Mouse (Mus musculus) neural tube, embryonic 12.5 days (tissue): Measurements from ENCODE around the gene D630003M21Rik. TPM values are rescaled to one million over a fixed set of nuclear protein-coding genes. Genes with fewer than 3 reads are reported as not detected.

Experiments
- ATAC-seq: fragments of 200-750 bp; cut with Nextera tagmentation; 2 replicates; pipeline ENCODE4 v1.8.0; 2017; ENCODE audit warnings: low read depth, mild to moderate bottlenecking, moderate TSS enrichment, moderate library complexity; ENCODE audit not compliant: low FRiP score
- H3K27ac ChIP-seq: fragments of 300-500 bp; sonication (generic); 2 replicates; pipeline ENCODE4 v1.5.1; 2016
- H3K27me3 ChIP-seq: fragments of 300-500 bp; sonication (generic); replicated peaks from 2 replicates; pipeline ENCODE4 v1.6.1; 2016; ENCODE audit warnings: mild to moderate bottlenecking
- H3K36me3 ChIP-seq: fragments of 300-500 bp; sonication (generic); 2 replicates; pipeline ENCODE4 v1.6.1; 2016; ENCODE audit warnings: mild to moderate bottlenecking
- H3K4me1 ChIP-seq: fragments of 300-500 bp; sonication (generic); 2 replicates; pipeline ENCODE4 v1.6.1; 2016
- H3K4me2 ChIP-seq: fragments of 300-500 bp; sonication (generic); replicated peaks from 2 replicates; pipeline ENCODE4 v1.6.1; 2016; ENCODE audit warnings: mild to moderate bottlenecking
- H3K4me3 ChIP-seq: fragments of 300-500 bp; sonication (generic); 2 replicates; pipeline ENCODE4 v1.5.1; 2016
- H3K9ac ChIP-seq: fragments of 300-500 bp; sonication (generic); 2 replicates; pipeline ENCODE4 v1.6.1; 2016; ENCODE audit warnings: mild to moderate bottlenecking
- H3K9me3 ChIP-seq: fragments of 300-500 bp; sonication (generic); 2 replicates; pipeline ENCODE4 v1.6.1; 2016; ENCODE audit warnings: mild to moderate bottlenecking
- WGBS: fragments of 180-500 bp; shearing (Covaris S2); methylation state at CpG from one replicate; pipeline ENCODE4 v1.1.7; 2016; 5-methylcytosine and 5-hydroxymethylcytosine counted together
- polyA plus RNA-seq: library from polyadenylated mRNA; unstranded; fragments of >200 nt; fragmentation: Nextera tagmentation; extraction: Ambion mirVana; gene quantifications from 2 replicates; pipeline ENCODE4 v1.2.1, GENCODE M21; 2016

Gene D630003M21Rik
- polyA plus RNA-seq, 1 experiment from 2014 or later = 5.0 TPM

- no peak for ATAC-seq
- Histone ChIP-seq H3K4me2 (no peak overlapping the region), H3K9me3 (no peaks in the 10 kb centered on the region), H3K4me3 (no peak overlapping the region), H3K27me3 (no peaks in the 10 kb centered on the region), H3K27ac (no peak overlapping the region), H3K36me3 (no peaks in the 10 kb centered on the region), H3K9ac (no peak overlapping the region), H3K4me1 (peaks cover 16% of the 10 kb centered on the region)
- WGBS = 71% methylated on average over 11 of the region's 11 CpGs
These were observed 42.7 kb downstream of the D630003M21Rik start for GRCm38 (mm10) chr2:158186206-158186871.

- H3K4me1 ChIP-seq = peaks cover 27% of the 10 kb centered on the region
- ATAC-seq = no peak
- no peak overlapping the region for H3K9ac ChIP-seq
- 87% methylated on average over 8 of the region's 8 CpGs for WGBS
- H3K36me3 ChIP-seq = no peaks in the 10 kb centered on the region
- no peak overlapping the region for H3K4me3 ChIP-seq
- H3K27me3 ChIP-seq = no peaks in the 10 kb centered on the region
- no peak overlapping the region for H3K27ac ChIP-seq
- H3K9me3 ChIP-seq = no peaks in the 10 kb centered on the region
- H3K4me2 ChIP-seq = no peak overlapping the region
These were observed 45.8 kb downstream of the D630003M21Rik start for GRCm38 (mm10) chr2:158183266-158183665.

- Histone ChIP-seq H3K27ac (peak overlapping the region; percentile 6; the same call in 1 of the 2 replicates), H3K4me2 (0 out of 2 replicates have a peak overlapping the region, but pooled peaks have one; percentile 4)
These were observed 47.1 kb downstream of the D630003M21Rik start for GRCm38 (mm10) chr2:158181932-158182331.

GRCm38 (mm10) chr2:158180797-158181196 is 48.2 kb downstream of the D630003M21Rik start:
- Histone ChIP-seq H3K9me3 (no peaks in the 10 kb centered on the region), H3K4me2 (no peak overlapping the region), H3K27me3 (no peaks in the 10 kb centered on the region), H3K27ac (no peak overlapping the region), H3K36me3 (no peaks in the 10 kb centered on the region), H3K4me3 (no peak overlapping the region), H3K9ac (no peak overlapping the region), H3K4me1 (peaks cover 34% of the 10 kb centered on the region)
- WGBS = 46% methylated on average over 9 of the region's 9 CpGs
- no peak for ATAC-seq

More at GRCm38 (mm10) chr2:158181932-158182331, 47.1 kb downstream of the D630003M21Rik start:
- H3K9me3 ChIP-seq = no peaks in the 10 kb centered on the region
- whole genome bisulfite sequencing = 42% methylated on average over 6 of the region's 6 CpGs
- peaks cover 34% of the 10 kb centered on the region for H3K4me1 ChIP-seq
- ATAC-seq = no peak
- no peak overlapping the region for H3K4me3 ChIP-seq
- H3K9ac ChIP-seq = no peak overlapping the region
- H3K27me3 ChIP-seq = no peaks in the 10 kb centered on the region
- no peaks in the 10 kb centered on the region for H3K36me3 ChIP-seq

- Histone ChIP-seq H3K4me1 (peaks cover 34% of the 10 kb centered on the region), H3K4me3 (peak overlapping the region; percentile 20; the same call in 1 of the 2 replicates), H3K9ac (0 out of 2 replicates have a peak overlapping the region, but pooled peaks have one; percentile 31), H3K9me3 (no peaks in the 10 kb centered on the region), H3K4me2 (peak overlapping the region; percentile 54), H3K27ac (no peak overlapping the region), H3K36me3 (no peaks in the 10 kb centered on the region), H3K27me3 (no peaks in the 10 kb centered on the region)
- ATAC-seq = no peak; the same call in 1 of the 2 replicates
- WGBS = 19% methylated on average over 18 of the region's 18 CpGs
These were observed 49.5 kb downstream of the D630003M21Rik start for GRCm38 (mm10) chr2:158179370-158180111.

- 0 out of 2 replicates have a peak overlapping the region, but pooled peaks have one; percentile 31 for H3K9ac ChIP-seq
- WGBS = 11% methylated on average over 19 of the region's 19 CpGs
These were observed 50.2 kb downstream of the D630003M21Rik start for GRCm38 (mm10) chr2:158178696-158179369.

GRCm38 (mm10) chr2:158178139-158178538 is 50.9 kb downstream of the D630003M21Rik start:
- 77% methylated on average over 4 of the region's 4 CpGs for WGBS
- Histone ChIP-seq H3K4me2 (no peak overlapping the region), H3K9ac (no peak overlapping the region), H3K36me3 (no peaks in the 10 kb centered on the region), H3K27ac (no peak overlapping the region), H3K9me3 (no peaks in the 10 kb centered on the region), H3K4me1 (peaks cover 34% of the 10 kb centered on the region), H3K27me3 (no peaks in the 10 kb centered on the region), H3K4me3 (no peak overlapping the region)
- ATAC-seq = no peak

More at GRCm38 (mm10) chr2:158178696-158179369, 50.2 kb downstream of the D630003M21Rik start:
- Histone ChIP-seq H3K4me1 (peaks cover 34% of the 10 kb centered on the region), H3K4me3 (peak overlapping the region; percentile 20; the same call in 1 of the 2 replicates), H3K36me3 (no peaks in the 10 kb centered on the region), H3K9me3 (no peaks in the 10 kb centered on the region), H3K27me3 (no peaks in the 10 kb centered on the region), H3K4me2 (peak overlapping the region; percentile 54), H3K27ac (no peak overlapping the region)
- ATAC-seq = peak; percentile 70; the same call in 1 of the 2 replicates

- ATAC-seq = no peak
- no peaks in the 10 kb centered on the region for H3K36me3 ChIP-seq
- no peak overlapping the region for H3K27ac ChIP-seq
- no peaks in the 10 kb centered on the region for H3K27me3 ChIP-seq
- H3K9ac ChIP-seq = no peak overlapping the region
- WGBS = 34% methylated on average over 3 of the region's 3 CpGs
- no peak overlapping the region for H3K4me3 ChIP-seq
- no peak overlapping the region for H3K4me2 ChIP-seq
- peaks cover 34% of the 10 kb centered on the region for H3K4me1 ChIP-seq
- H3K9me3 ChIP-seq = no peaks in the 10 kb centered on the region
These were observed 51.4 kb downstream of the D630003M21Rik start for GRCm38 (mm10) chr2:158177574-158177973.

GRCm38 (mm10) chr2:158176763-158177162 is 52.3 kb downstream of the D630003M21Rik start:
- Histone ChIP-seq H3K27ac (no peak overlapping the region), H3K36me3 (no peaks in the 10 kb centered on the region), H3K27me3 (no peaks in the 10 kb centered on the region), H3K4me1 (peaks cover 28% of the 10 kb centered on the region), H3K4me3 (no peak overlapping the region), H3K9me3 (no peaks in the 10 kb centered on the region), H3K4me2 (no peak overlapping the region), H3K9ac (no peak overlapping the region)
- 93% methylated on average over 9 of the region's 9 CpGs for WGBS
- no peak for ATAC-seq

GRCm38 (mm10) chr2:158175433-158175832 is 53.6 kb downstream of the D630003M21Rik start:
- H3K4me1 ChIP-seq = peaks cover 24% of the 10 kb centered on the region
- H3K9ac ChIP-seq = no peak overlapping the region
- H3K27ac ChIP-seq = no peak overlapping the region
- WGBS = 89% methylated on average over 3 of the region's 3 CpGs
- H3K4me2 ChIP-seq = no peak overlapping the region
- H3K4me3 ChIP-seq = no peak overlapping the region
- H3K9me3 ChIP-seq = no peaks in the 10 kb centered on the region
- H3K27me3 ChIP-seq = no peaks in the 10 kb centered on the region
- ATAC-seq = no peak
- H3K36me3 ChIP-seq = no peaks in the 10 kb centered on the region

- Histone ChIP-seq H3K36me3 (no peaks in the 10 kb centered on the region), H3K4me3 (no peak overlapping the region), H3K9ac (no peak overlapping the region), H3K4me2 (no peak overlapping the region), H3K4me1 (peaks cover 24% of the 10 kb centered on the region), H3K9me3 (no peaks in the 10 kb centered on the region), H3K27me3 (no peaks in the 10 kb centered on the region), H3K27ac (no peak overlapping the region)
- no peak for ATAC-seq
- WGBS = 91% methylated on average over 15 of the region's 15 CpGs
These were observed 54.1 kb downstream of the D630003M21Rik start for GRCm38 (mm10) chr2:158174958-158175357.

- H3K9ac ChIP-seq = no peak overlapping the region
- H3K27me3 ChIP-seq = no peaks in the 10 kb centered on the region
- H3K27ac ChIP-seq = no peak overlapping the region
- no peak overlapping the region for H3K4me2 ChIP-seq
- ATAC-seq = no peak
- H3K4me1 ChIP-seq = peaks cover 19% of the 10 kb centered on the region
- H3K36me3 ChIP-seq = no peaks in the 10 kb centered on the region
- no peaks in the 10 kb centered on the region for H3K9me3 ChIP-seq
- no peak overlapping the region for H3K4me3 ChIP-seq
- 84% methylated on average over 5 of the region's 5 CpGs for WGBS
These were observed 54.6 kb downstream of the D630003M21Rik start for GRCm38 (mm10) chr2:158174438-158174837.
